Comparison of ENCODE assay signal across 8 mouse cellular contexts in the genomic region with DNA sequence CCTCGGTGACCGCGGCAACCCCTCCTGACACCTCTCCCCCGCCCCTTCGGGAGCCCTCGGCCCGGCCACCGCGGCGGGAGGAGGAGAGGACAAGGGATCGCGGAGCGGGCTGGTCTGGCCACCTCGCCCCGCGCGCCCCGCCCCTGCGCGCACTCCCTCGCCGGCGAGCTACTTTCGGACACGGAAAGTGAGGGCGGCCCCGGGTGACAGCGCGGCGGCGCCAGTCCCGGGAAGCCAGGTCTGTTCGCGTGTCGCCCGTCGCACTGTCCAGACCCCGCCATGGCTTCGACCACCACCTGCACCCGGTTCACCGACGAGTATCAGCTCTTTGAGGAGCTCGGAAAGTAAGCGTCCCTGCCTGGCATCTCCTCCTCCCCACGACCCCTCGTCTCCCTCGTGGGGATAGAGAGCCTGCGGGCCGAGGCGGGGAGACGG. TPM values are rescaled to one million over a fixed set of nuclear protein-coding genes. Genes with fewer than 3 reads are reported as not detected.
A peak's percentile ranks its signal among the peaks of the same experiment; 100 is the strongest.
DNase-seq lines count a peak whose midpoint lies in the region; ATAC-seq and TF ChIP-seq lines count a peak whose summit lies in the region.

No protein-coding gene starts in this region.

- H3K4me1 ChIP-seq in ES-Bruce4 (ENCODE audit: control insufficient read depth, insufficient read depth, low read length), result no peaks in the 10 kb centered on the region
- H3K4me1 ChIP-seq in brown adipose tissue, adult 24 weeks (ENCODE audit: control insufficient read depth, insufficient read depth, insufficient read length, low read length), result no peaks in the 10 kb centered on the region
- no peaks in the 10 kb centered on the region; the same call in 1 of the 2 replicates for H3K4me1 ChIP-seq in hindbrain, embryonic 12.5 days

- H3K36me3 ChIP-seq in ES-Bruce4 (ENCODE audit: control insufficient read depth, insufficient read depth, low read length, poor library complexity, severe bottlenecking), result no peaks in the 10 kb centered on the region
- H3K36me3 ChIP-seq in hindbrain, embryonic 12.5 days, result no peaks in the 10 kb centered on the region

- no peak for TF ChIP-seq EP300 in ES-Bruce4 (IDR thresholded peaks at IDR 0.05; ENCODE audit: insufficient read depth, low read depth, low read length)

- DNase-seq in frontal cortex, postnatal 36 days (ENCODE audit: low spot score in 2 of 2), result peak; percentile 64
- peak; percentile 55 to 65 for DNase-seq in left cerebral cortex, postnatal 14 days (ENCODE audit: low spot score in 2 of 2)
- DNase-seq in right cerebral cortex, postnatal 10 days (ENCODE audit: low spot score in 2 of 2), result peak; percentile 76 to 77
- DNase-seq in urinary bladder, postnatal 10 days (ENCODE audit: low spot score), result peak; percentile 54

- ATAC-seq in hindbrain, embryonic 12.5 days (ENCODE audit: low FRiP score), result peak; percentile 71
- ATAC-seq in megakaryocyte, adult 5-6 weeks (ENCODE audit: poor library complexity, severe bottlenecking), result peak; percentile 51

- H3K4me2 ChIP-seq in hindbrain, embryonic 12.5 days (replicated peaks), result peak overlapping the region; percentile 91

- H3K9ac ChIP-seq in ES-Bruce4 (ENCODE audit: low read depth, poor library complexity, severe bottlenecking), result peak overlapping the region; percentile 76
- H3K9ac ChIP-seq in hindbrain, embryonic 12.5 days, result peak overlapping the region; percentile 84

- peak overlapping the region; percentile 86 for H3K4me3 ChIP-seq in ES-Bruce4 (ENCODE audit: low read depth, low read length)
- H3K4me3 ChIP-seq in brown adipose tissue, adult 24 weeks (ENCODE audit: insufficient read depth, low read depth, low read length), result peak overlapping the region; percentile 92
- H3K4me3 ChIP-seq in hindbrain, embryonic 12.5 days, result peak overlapping the region; percentile 81

- H3K27ac ChIP-seq in ES-Bruce4 (ENCODE audit: insufficient read depth, low read length), result no peak overlapping the region
- peak overlapping the region; percentile 93 for H3K27ac ChIP-seq in brown adipose tissue, adult 24 weeks (replicated peaks; ENCODE audit: low read depth, low read length)
- peak overlapping the region; percentile 95 for H3K27ac ChIP-seq in hindbrain, embryonic 12.5 days

- intact Hi-C loops in left cerebral cortex, postnatal 14 days (cut with DNase I), result loop anchor here (2.0 to 5.0 kb wide), 2 partner anchors 174 to 305 kb away; no protein-coding TSS in a partner anchor

- no peaks in the 10 kb centered on the region for H3K27me3 ChIP-seq in ES-Bruce4 (ENCODE audit: control insufficient read depth, insufficient read depth, low read length, poor library complexity, severe bottlenecking)
- H3K27me3 ChIP-seq in hindbrain, embryonic 12.5 days, result no peaks in the 10 kb centered on the region

- TF ChIP-seq CTCF in ES-Bruce4 (IDR thresholded peaks at IDR 0.05; ENCODE audit: low read depth, low read length), result no peak

- 0% methylated on average over 40 of the region's 51 CpGs for WGBS in hindbrain, embryonic 12.5 days

- H3K9me3 ChIP-seq in ES-Bruce4 (replicated peaks; ENCODE audit: control insufficient read depth, insufficient read depth, low read length, poor library complexity, severe bottlenecking), result no peaks in the 10 kb centered on the region
- H3K9me3 ChIP-seq in hindbrain, embryonic 12.5 days (replicated peaks), result no peaks in the 10 kb centered on the region

- no peak for TF ChIP-seq POLR2A in ES-Bruce4 (IDR thresholded peaks at IDR 0.05; ENCODE audit: insufficient read depth, low read length)

RNA-seq across cellular contexts. Expression of a gene that starts 1.1 kb away (rescaled TPM):
- polyA plus RNA-seq in ES-Bruce4 (2011; ENCODE audit: insufficient read depth, insufficient read length, low read depth, missing spikeins), result 32.9 and 40.4 TPM in 2 replicates
- polyA plus RNA-seq in brown adipose tissue, adult 24 weeks (2012; ENCODE audit: insufficient read depth, insufficient read length, missing spikeins), result 26.8 and 52.5 TPM in 2 replicates
- 29.7 and 31.0 TPM in 2 replicates for polyA plus RNA-seq in hindbrain, embryonic 12.5 days (2016; fragmentation: Nextera tagmentation; extraction: Ambion mirVana)
- total RNA-seq in left cerebral cortex, postnatal 14 days (2021), result 100 to 1,000 TPM; 150 to 176 TPM
- total RNA-seq in megakaryocyte, adult 5-6 weeks (2015), result 43.2 and 52.0 TPM in 2 replicates
- total RNA-seq in megakaryocyte, adult 5-6 weeks (2017), result 43.7 and 52.4 TPM in 2 replicates
